Comparison of ENCODE assay signal across 8 mouse cellular contexts in genomic region chr7:37213751-37214181, GRCm38 (mm10).
DNase-seq lines count a peak whose midpoint lies in the region; ATAC-seq lines count a peak whose summit lies in the region.
"Had no signal": no experiment of that assay in that cellular context is flagged by ENCODE, and none has a peak within 500 bp of the region (broad histone marks: within the 10 kb centered on the region; RNA-seq: fewer than 3 reads in every experiment).

No protein-coding gene starts in this region.

- no peaks in the 10 kb centered on the region for H3K36me3 ChIP-seq in kidney, embryonic 14.5 days (ENCODE audit: control insufficient read depth, insufficient read depth, low read length)
- no peaks in the 10 kb centered on the region for H3K36me3 ChIP-seq in hindbrain, embryonic 12.5 days

- peak; percentile 62; the same call in 1 of the 2 replicates for ATAC-seq in kidney, embryonic 14.5 days (ENCODE audit: low FRiP score, low TSS enrichment)
- no peak for ATAC-seq in hindbrain, embryonic 12.5 days (ENCODE audit: low FRiP score)

- H3K27me3 ChIP-seq in kidney, embryonic 14.5 days (ENCODE audit: control insufficient read depth, insufficient read depth, low read length) = no peaks in the 10 kb centered on the region
- H3K27me3 ChIP-seq in hindbrain, embryonic 12.5 days = no peaks in the 10 kb centered on the region

- H3K4me2 ChIP-seq in kidney, embryonic 14.5 days (replicated peaks; ENCODE audit: low read depth, low read length) = peak overlapping the region; percentile 36
- H3K4me2 ChIP-seq in hindbrain, embryonic 12.5 days (replicated peaks) = peak overlapping the region; percentile 3; the same call in 1 of the 2 replicates

- DNase-seq in kidney, postnatal 14 days = no peak
- DNase-seq in embryo, embryonic 11 days = peak; percentile 50
- peak; percentile 1 for DNase-seq in lung, postnatal 14 days
- no peak for DNase-seq in c-Kit-positive CD71-positive TER-119-positive erythroid progenitor cells, embryonic 14.5 days (ENCODE audit: low spot score)
- DNase-seq in layer of hippocampus, postnatal 10 days (ENCODE audit: low spot score in 2 of 2) = no peak

- H3K9ac ChIP-seq in kidney, embryonic 14.5 days (ENCODE audit: low read depth, low read length) = no peak overlapping the region
- H3K9ac ChIP-seq in hindbrain, embryonic 12.5 days = no peak overlapping the region

- H3K4me1 ChIP-seq in kidney, embryonic 14.5 days (ENCODE audit: control insufficient read depth, insufficient read depth, low read length) = peaks cover 9% of the 10 kb centered on the region; the same call in 1 of the 2 replicates
- no peaks in the 10 kb centered on the region; the same call in 1 of the 2 replicates for H3K4me1 ChIP-seq in hindbrain, embryonic 12.5 days

- 22% methylated on average over 3 of the region's 3 CpGs for whole genome bisulfite sequencing in kidney, embryonic 14.5 days
- WGBS in hindbrain, embryonic 12.5 days = 34% methylated on average over 3 of the region's 3 CpGs

- peak overlapping the region; percentile 6; the same call in 1 of the 2 replicates for H3K4me3 ChIP-seq in kidney, embryonic 14.5 days (ENCODE audit: low read length)
- H3K4me3 ChIP-seq in hindbrain, embryonic 12.5 days = no peak overlapping the region
- H3K4me3 ChIP-seq: left cerebral cortex, adult 2 months had no signal

- no peak overlapping the region for H3K27ac ChIP-seq in kidney, embryonic 14.5 days (ENCODE audit: low read depth, low read length)
- no peak overlapping the region for H3K27ac ChIP-seq in hindbrain, embryonic 12.5 days
- H3K27ac ChIP-seq: left cerebral cortex, adult 2 months had no signal

- H3K9me3 ChIP-seq in kidney, embryonic 14.5 days (ENCODE audit: control insufficient read depth, low read length) = no peaks in the 10 kb centered on the region
- H3K9me3 ChIP-seq in hindbrain, embryonic 12.5 days (replicated peaks) = no peaks in the 10 kb centered on the region

Comparison
In these comparisons a context has a peak if more than half of its experiments do, and no peak if none do; other contexts are left out.
1. DNase-seq: peak in embryo, embryonic 11 days (single experiment) and lung, postnatal 14 days (single experiment); none in kidney, postnatal 14 days (single experiment), c-Kit-positive CD71-positive TER-119-positive erythroid progenitor cells, embryonic 14.5 days (single experiment) and layer of hippocampus, postnatal 10 days (0 of 2).